Mouse (Mus musculus) liver, postnatal 0 days (tissue): ENCODE measurements around the gene Gm20517.

Source experiments
- CTCF ChIP-seq: sonication (generic); IDR thresholded peaks from 2 replicates; pipeline ENCODE4 v1.5.1; 2016; ENCODE audit warnings: antibody characterized with exemption, low read depth
- EP300 ChIP-seq: IDR thresholded peaks from 2 replicates; pipeline ENCODE4 v1.6.1; 2016; ENCODE audit warnings: antibody characterized with exemption, low read depth, mild to moderate bottlenecking

DNA sequence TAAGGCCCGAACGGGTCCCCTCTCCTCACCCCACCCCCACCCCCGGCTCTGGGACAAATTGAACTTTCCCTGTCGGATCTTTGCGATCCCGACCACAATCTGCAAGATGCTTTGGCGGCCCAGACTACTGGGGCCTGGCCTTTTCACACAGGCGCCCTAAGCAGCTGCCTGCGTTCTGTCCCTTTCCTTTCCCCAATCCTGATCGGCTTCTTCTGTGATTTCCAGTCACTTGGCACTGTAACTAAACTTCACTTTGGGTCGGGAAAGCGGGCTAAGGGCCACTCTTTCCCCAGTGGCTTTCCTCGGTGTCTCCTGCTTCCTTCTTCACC, 17.6 kb upstream of the Gm20517 start:
- no peak for TF ChIP-seq EP300
- TF ChIP-seq CTCF, result no peak
